25 mouse cellular contexts compared by ENCODE assay signal in the genomic region with DNA sequence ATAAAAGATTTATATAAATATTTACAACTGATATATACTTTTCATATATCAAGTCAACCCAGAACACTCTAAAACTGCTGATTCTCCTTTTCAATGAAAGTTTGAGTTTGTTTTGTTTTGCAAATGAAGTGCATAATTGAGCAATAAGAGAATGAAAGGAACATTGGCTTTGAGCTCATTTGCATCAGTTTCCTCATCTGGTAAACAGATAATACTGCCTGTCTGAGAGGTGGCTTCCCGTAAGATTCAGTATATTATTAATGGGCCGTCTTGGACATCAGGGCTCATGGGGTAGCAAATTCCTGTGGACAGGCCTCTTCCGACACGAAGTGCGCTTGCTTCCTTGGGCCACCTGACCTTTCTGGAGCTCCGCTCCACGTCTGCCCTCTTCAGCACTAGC. TPM values are rescaled to one million over a fixed set of nuclear protein-coding genes. Genes with fewer than 3 reads are reported as not detected.
DNase-seq lines count a peak whose midpoint lies in the region; TF ChIP-seq lines count a peak whose summit lies in the region.
"Had no signal": no experiment of that assay in that cellular context is flagged by ENCODE, and none has a peak within 500 bp of the region (broad histone marks: within the 10 kb centered on the region; RNA-seq: fewer than 3 reads in every experiment).

No protein-coding gene starts in this region.

- peaks cover 3% of the 10 kb centered on the region for H3K4me1 ChIP-seq in ES-Bruce4 (ENCODE audit: control insufficient read depth, insufficient read depth, low read length)
- H3K4me1 ChIP-seq: embryonic facial prominence, embryonic 10.5 days; embryonic facial prominence, embryonic 13.5 days; forebrain, embryonic 12.5 days; forebrain, embryonic 15.5 days; hindbrain, embryonic 12.5 days; hindbrain, embryonic 15.5 days had no signal

- DNase-seq in layer of hippocampus, adult 2 months (ENCODE audit: low spot score in 2 of 2): no peak
- DNase-seq in layer of hippocampus, postnatal 10 days (ENCODE audit: low spot score in 2 of 2): no peak
- DNase-seq in R1 (ENCODE audit: low read depth, low spot score): peak; percentile 71
- DNase-seq in urinary bladder, postnatal 14 days (ENCODE audit: low spot score): no peak
- DNase-seq in kidney, adult 9 months: no peak
- DNase-seq: adrenal gland, adult 2 months; adrenal gland, postnatal 14 days; B cell, adult 2 months; cerebellum, adult 11 months; cerebellum, adult 8-10 months; cerebellum, postnatal 10 days; cerebellum, postnatal 36 days; embryo, embryonic 11 days; gastrocnemius, postnatal 25 days; heart, adult 2 months had no signal

- H3K4me3 ChIP-seq in layer of hippocampus, adult 2 months: no peak overlapping the region
- no peak overlapping the region for H3K4me3 ChIP-seq in ES-Bruce4 (ENCODE audit: low read depth, low read length)
- H3K4me3 ChIP-seq: embryonic facial prominence, embryonic 10.5 days; embryonic facial prominence, embryonic 13.5 days; erythroblast, embryonic 14.5 days; forebrain, embryonic 12.5 days; forebrain, embryonic 15.5 days; heart, adult 2 months; heart, embryonic 10.5 days; hindbrain, embryonic 12.5 days; hindbrain, embryonic 15.5 days had no signal

- no peaks in the 10 kb centered on the region for H3K27me3 ChIP-seq in ES-Bruce4 (ENCODE audit: control insufficient read depth, insufficient read depth, low read length, poor library complexity, severe bottlenecking)
- H3K27me3 ChIP-seq: CH12.LX; embryonic facial prominence, embryonic 13.5 days; forebrain, embryonic 12.5 days; forebrain, embryonic 15.5 days; hindbrain, embryonic 12.5 days; hindbrain, embryonic 15.5 days had no signal

- peak overlapping the region; percentile 51; the same call in 1 of the 2 replicates for H3K27ac ChIP-seq in layer of hippocampus, adult 2 months
- no peak overlapping the region for H3K27ac ChIP-seq in ES-Bruce4 (ENCODE audit: insufficient read depth, low read length)
- H3K27ac ChIP-seq: embryonic facial prominence, embryonic 10.5 days; embryonic facial prominence, embryonic 13.5 days; forebrain, embryonic 12.5 days; forebrain, embryonic 15.5 days; heart, adult 2 months; heart, embryonic 10.5 days; hindbrain, embryonic 12.5 days; hindbrain, embryonic 15.5 days had no signal

- TF ChIP-seq EP300 in ES-Bruce4 (IDR thresholded peaks at IDR 0.05; ENCODE audit: insufficient read depth, low read depth, low read length): 0 out of 2 replicates have a peak, but pooled peaks have one; percentile 12

- TF ChIP-seq CTCF in layer of hippocampus, adult 2 months (conservative IDR thresholded peaks at IDR 0.05): no peak
- TF ChIP-seq CTCF in ES-Bruce4 (IDR thresholded peaks at IDR 0.05; ENCODE audit: low read depth, low read length): no peak

- no peaks in the 10 kb centered on the region for H3K9me3 ChIP-seq in ES-Bruce4 (replicated peaks; ENCODE audit: control insufficient read depth, insufficient read depth, low read length, poor library complexity, severe bottlenecking)
- H3K9me3 ChIP-seq: embryonic facial prominence, embryonic 10.5 days; embryonic facial prominence, embryonic 13.5 days; forebrain, embryonic 12.5 days; forebrain, embryonic 15.5 days; heart, embryonic 10.5 days; hindbrain, embryonic 12.5 days; hindbrain, embryonic 15.5 days had no signal

- TF ChIP-seq POLR2A in ES-Bruce4 (IDR thresholded peaks at IDR 0.05; ENCODE audit: insufficient read depth, low read length): no peak

- H3K36me3 ChIP-seq in ES-Bruce4 (ENCODE audit: control insufficient read depth, insufficient read depth, low read length, poor library complexity, severe bottlenecking): no peaks in the 10 kb centered on the region; the same call in 1 of the 2 replicates
- H3K36me3 ChIP-seq: embryonic facial prominence, embryonic 10.5 days; forebrain, embryonic 12.5 days; forebrain, embryonic 15.5 days; heart, embryonic 10.5 days; hindbrain, embryonic 12.5 days; hindbrain, embryonic 15.5 days had no signal

- no peak overlapping the region for H3K9ac ChIP-seq in ES-Bruce4 (ENCODE audit: low read depth, poor library complexity, severe bottlenecking)
- H3K9ac ChIP-seq: embryonic facial prominence, embryonic 13.5 days; forebrain, embryonic 12.5 days; forebrain, embryonic 15.5 days; hindbrain, embryonic 12.5 days; hindbrain, embryonic 15.5 days had no signal

RNA-seq across cellular contexts. Expression of gene Prkar2a, which starts 21.7 kb away (rescaled TPM):
- 10 to 100 TPM; 43.4 to 45.5 TPM for total RNA-seq in layer of hippocampus, adult 2 months (2021)
- 10 to 100 TPM; 54.9 to 60.6 TPM for total RNA-seq in layer of hippocampus, postnatal 10 days (2021)
- 58.4 and 72.2 TPM in 2 replicates for polyA plus RNA-seq in ES-Bruce4 (2011; ENCODE audit: insufficient read depth, insufficient read length, low read depth, missing spikeins)

RNA-seq across cellular contexts. Expression of gene Slc25a20, which starts 48.9 kb away (rescaled TPM):
- 10 to 100 TPM; 14.4 to 14.8 TPM for total RNA-seq in layer of hippocampus, adult 2 months (2021)
- 10 to 100 TPM; 19.2 to 21.0 TPM for total RNA-seq in layer of hippocampus, postnatal 10 days (2021)
- 30.1 and 35.7 TPM in 2 replicates for polyA plus RNA-seq in ES-Bruce4 (2011; ENCODE audit: insufficient read depth, insufficient read length, low read depth, missing spikeins)
